Mouse (Mus musculus) lung, embryonic 15.5 days (tissue): ENCODE measurements around the gene Kxd1. TPM values are rescaled to one million over a fixed set of nuclear protein-coding genes. Genes with fewer than 3 reads are reported as not detected.

Experiments used
- ATAC-seq: fragments of 200-750 bp; cut with Nextera tagmentation; 2 replicates; pipeline ENCODE4 v1.8.0; 2017; ENCODE audit warnings: moderate number of reproducible peaks, borderline replicate concordance; ENCODE audit not compliant: low FRiP score, low TSS enrichment; ENCODE audit errors: extremely low read depth
- H3K27ac ChIP-seq: fragments of 300-500 bp; sonication (generic); 2 replicates; pipeline ENCODE4 v1.5.1; 2015; ENCODE audit warnings: moderate library complexity, mild to moderate bottlenecking, inconsistent platforms
- H3K27me3 ChIP-seq: fragments of 300-500 bp; sonication (generic); 2 replicates; pipeline ENCODE4 v1.6.1; 2015; ENCODE audit warnings: inconsistent platforms
- H3K36me3 ChIP-seq: fragments of 300-500 bp; sonication (generic); 2 replicates; pipeline ENCODE4 v1.6.1; 2015; ENCODE audit warnings: inconsistent platforms
- H3K4me1 ChIP-seq: fragments of 300-500 bp; sonication (generic); 2 replicates; pipeline ENCODE4 v1.6.1; 2015; ENCODE audit warnings: inconsistent platforms
- H3K4me2 ChIP-seq: fragments of 300-500 bp; sonication (generic); 2 replicates; pipeline ENCODE4 v1.6.1; 2015; ENCODE audit warnings: inconsistent platforms, mild to moderate bottlenecking, moderate library complexity
- H3K4me3 ChIP-seq: fragments of 300-500 bp; sonication (generic); 2 replicates; pipeline ENCODE4 v1.5.1; 2015; ENCODE audit warnings: mild to moderate bottlenecking, inconsistent platforms
- H3K9ac ChIP-seq: fragments of 300-500 bp; sonication (generic); 2 replicates; pipeline ENCODE4 v1.6.1; 2015; ENCODE audit warnings: inconsistent platforms
- H3K9me3 ChIP-seq: fragments of 300-500 bp; sonication (generic); 2 replicates; pipeline ENCODE4 v1.6.1; 2016; ENCODE audit warnings: inconsistent platforms
- WGBS: fragments of 180-500 bp; shearing (Covaris S2); methylation state at CpG from one replicate; pipeline ENCODE4 v1.1.7; 2015; 5-methylcytosine and 5-hydroxymethylcytosine counted together
- polyA plus RNA-seq: library from polyadenylated mRNA; unstranded; fragments of >200 nt; fragmentation: Nextera tagmentation; extraction: Ambion mirVana; gene quantifications from 2 replicates; pipeline ENCODE4 v1.2.1, GENCODE M21; 2015

The Kxd1 gene
- polyA plus RNA-seq, 1 experiment from 2014 or later: 54.4 TPM

DNA sequence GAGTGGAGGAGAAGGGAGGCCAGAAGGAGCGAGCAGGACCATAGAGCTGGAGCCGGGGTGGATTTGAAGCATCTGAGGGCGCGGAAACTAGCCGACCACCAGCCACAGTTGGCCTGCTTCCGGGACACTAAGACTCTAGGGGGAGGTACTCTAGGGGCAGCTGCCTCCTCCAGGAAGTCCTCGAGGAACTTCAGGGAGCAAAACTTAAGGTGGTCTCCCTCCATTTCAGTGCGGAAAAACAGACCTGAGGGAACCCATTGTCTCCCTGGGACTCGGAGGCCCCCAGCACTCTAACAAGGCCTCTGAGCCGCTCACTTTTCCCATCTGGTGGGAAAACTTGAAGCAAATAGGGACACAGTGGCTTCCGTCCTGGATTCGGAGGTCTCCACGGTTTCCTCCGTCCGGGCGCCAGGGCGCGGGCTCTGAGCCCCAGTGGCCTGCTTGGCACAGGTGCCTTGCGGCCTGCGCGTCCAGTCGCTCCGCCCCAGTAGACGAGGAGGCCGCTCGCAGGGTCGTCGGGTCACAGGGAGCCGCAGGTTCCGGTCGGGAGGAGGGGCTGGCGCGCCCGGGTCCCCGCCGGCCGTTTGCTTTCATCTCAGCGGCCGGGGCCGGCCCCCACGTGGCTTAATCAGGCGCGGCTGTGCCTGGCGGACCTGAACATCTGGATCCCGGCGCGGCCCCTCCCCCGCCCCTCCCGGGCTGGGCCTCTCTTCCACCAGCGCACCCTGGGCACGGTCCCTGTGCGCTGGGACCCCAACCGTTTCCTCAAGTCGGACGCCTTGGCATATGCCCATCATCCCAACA is 39.6 kb downstream of the Kxd1 start:
- H3K4me1 ChIP-seq: peaks cover 75% of the 10 kb centered on the region
- 4% methylated on average over 55 of the region's 55 CpGs for WGBS
- H3K4me3 ChIP-seq: peak overlapping the region; percentile 13
- H3K4me2 ChIP-seq: peak overlapping the region; percentile 82
- peak overlapping the region; percentile 8; the same call in 1 of the 2 replicates for H3K9ac ChIP-seq
- H3K36me3 ChIP-seq: no peaks in the 10 kb centered on the region
- H3K9me3 ChIP-seq: no peaks in the 10 kb centered on the region
- H3K27me3 ChIP-seq: peaks cover 95% of the 10 kb centered on the region
- peak overlapping the region; percentile 97 for H3K27ac ChIP-seq
- no peak for ATAC-seq

DNA sequence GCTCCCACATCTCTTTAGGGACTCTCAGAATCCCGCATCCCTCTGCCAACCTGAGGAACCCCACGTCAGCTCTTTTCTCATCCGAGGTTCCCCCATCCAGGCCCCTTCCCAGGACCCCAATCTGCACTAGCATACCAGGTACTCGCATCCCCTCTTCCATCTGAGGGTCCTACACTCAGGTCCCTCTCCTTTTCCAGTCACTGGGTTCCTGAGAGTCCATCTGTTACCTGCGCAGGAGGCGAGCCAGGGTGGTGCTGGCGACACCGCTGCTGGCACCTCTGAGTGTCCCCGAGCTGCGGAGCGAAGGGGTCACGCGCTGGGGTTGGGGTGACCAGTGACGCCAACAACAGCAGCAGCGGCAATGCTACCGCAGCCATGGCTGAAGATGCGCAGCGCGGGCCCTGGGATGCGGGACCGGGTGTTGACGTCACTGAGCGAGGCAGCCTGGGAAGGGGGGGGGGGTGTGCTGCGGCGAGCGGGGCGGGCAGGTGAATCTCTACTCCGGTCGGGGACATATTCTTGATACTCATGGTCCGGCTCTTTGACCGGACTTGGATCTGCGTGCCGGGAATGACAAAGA is 40.7 kb downstream of the Kxd1 start, which contains the start of gene Tmem59l:
Gene Tmem59l, minus strand, starts transcription at position 418 of the 580 bp plus-strand sequence.
- H3K36me3 ChIP-seq: no peaks in the 10 kb centered on the region
- peak within 1 kb of the TSS; percentile 13 for H3K4me3 ChIP-seq
- peaks cover 67% of the 10 kb centered on the region for H3K4me1 ChIP-seq
- no peak for ATAC-seq
- peaks cover 85% of the 10 kb centered on the region for H3K27me3 ChIP-seq
- H3K9ac ChIP-seq: peak within 1 kb of the TSS; percentile 8; the same call in 1 of the 2 replicates
- 6% methylated on average over 33 of the region's 33 CpGs for WGBS
- H3K9me3 ChIP-seq: no peaks in the 10 kb centered on the region
- H3K4me2 ChIP-seq: peak within 1 kb of the TSS; percentile 82
- peak within 1 kb of the TSS; percentile 97 for H3K27ac ChIP-seq

DNA sequence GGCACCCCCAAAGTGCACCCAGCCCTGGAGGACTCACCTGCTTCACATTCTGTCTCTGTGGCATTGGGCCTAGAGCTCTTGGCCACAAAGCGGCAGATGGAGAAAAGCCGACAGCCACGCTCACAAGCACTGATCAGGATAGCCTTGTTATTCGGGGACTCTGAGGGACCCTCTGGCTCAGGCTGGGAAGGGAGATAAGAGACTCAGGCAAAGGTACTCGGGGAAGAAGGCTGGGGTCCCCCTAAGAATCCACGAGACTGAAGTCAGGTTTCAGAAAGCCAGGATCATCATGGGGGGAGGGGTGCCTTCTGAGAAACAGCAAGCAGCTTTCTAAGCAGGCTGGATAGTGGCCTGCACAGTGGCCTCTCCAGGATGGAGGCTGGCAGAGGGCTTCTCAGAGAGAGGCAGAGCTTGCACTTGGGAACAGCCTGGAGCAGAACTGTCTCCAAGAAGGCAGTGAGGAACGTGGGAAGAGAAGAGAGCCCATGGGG is 41.5 kb downstream of the Kxd1 start:
- ATAC-seq: no peak
- WGBS: 49% methylated on average over 7 of the region's 7 CpGs

DNA sequence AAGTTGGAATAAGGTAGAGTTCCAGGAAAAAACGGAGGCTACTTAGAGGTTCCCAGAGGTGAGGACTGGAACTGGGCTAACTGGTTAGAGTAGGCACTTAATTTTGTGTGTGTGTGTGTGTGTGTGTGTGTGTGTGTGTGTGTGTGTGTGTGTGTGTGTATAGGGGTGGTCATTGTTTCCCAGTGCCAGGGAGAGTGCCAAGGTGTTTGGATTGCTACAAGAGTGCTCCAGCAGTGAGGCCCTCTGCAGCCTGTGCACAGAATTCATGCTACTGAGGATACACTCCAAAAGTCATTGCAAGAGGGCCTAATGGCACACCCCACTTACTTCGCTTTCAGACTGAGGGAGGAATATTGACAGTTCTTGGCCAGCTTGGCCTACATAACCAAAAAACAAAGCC is 44.8 kb downstream of the Kxd1 start:
- 54% methylated on average over 2 of the region's 2 CpGs for WGBS
- peaks cover 47% of the 10 kb centered on the region for H3K27me3 ChIP-seq
- H3K4me1 ChIP-seq: peaks cover 30% of the 10 kb centered on the region
- no peak overlapping the region for H3K4me2 ChIP-seq
- peak; percentile 63 for ATAC-seq
- H3K9ac ChIP-seq: no peak overlapping the region
- no peaks in the 10 kb centered on the region for H3K36me3 ChIP-seq
- H3K9me3 ChIP-seq: no peaks in the 10 kb centered on the region
- peak overlapping the region; percentile 85 for H3K27ac ChIP-seq
- H3K4me3 ChIP-seq: no peak overlapping the region

More for the DNA sequence above, 41.5 kb downstream of the Kxd1 start:
- Histone ChIP-seq H3K9me3 (no peaks in the 10 kb centered on the region), H3K4me3 (no peak overlapping the region), H3K9ac (no peak overlapping the region), H3K36me3 (no peaks in the 10 kb centered on the region), H3K27ac (no peak overlapping the region), H3K4me1 (peaks cover 60% of the 10 kb centered on the region), H3K4me2 (no peak overlapping the region), H3K27me3 (peaks cover 77% of the 10 kb centered on the region)

DNA sequence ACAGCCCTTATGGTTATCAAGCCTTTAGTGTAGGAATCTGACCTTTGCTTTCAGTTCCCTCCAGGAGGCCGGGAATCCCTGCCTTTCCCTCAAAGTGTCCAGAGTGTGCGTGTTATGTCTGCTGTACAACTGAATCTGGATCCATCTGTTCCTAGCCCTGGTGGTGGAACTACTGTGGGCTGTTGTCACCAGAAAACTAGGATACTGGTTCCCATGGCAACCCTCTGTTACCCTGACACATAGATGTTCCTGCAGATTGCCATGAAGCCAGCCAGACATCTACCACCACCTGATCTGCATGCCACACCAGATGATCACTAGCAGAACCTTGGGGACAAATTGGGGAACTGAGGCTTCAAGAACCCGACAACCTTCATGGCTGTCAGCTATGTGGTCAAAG is 45.8 kb downstream of the Kxd1 start:
- WGBS: 73% methylated on average over 3 of the region's 3 CpGs
- no peak for ATAC-seq
- Histone ChIP-seq H3K4me3 (no peak overlapping the region), H3K27ac (peak overlapping the region; percentile 85; the same call in 1 of the 2 replicates), H3K9me3 (no peaks in the 10 kb centered on the region), H3K4me2 (no peak overlapping the region), H3K27me3 (peaks cover 39% of the 10 kb centered on the region), H3K4me1 (peaks cover 33% of the 10 kb centered on the region), H3K9ac (no peak overlapping the region), H3K36me3 (no peaks in the 10 kb centered on the region)

DNA sequence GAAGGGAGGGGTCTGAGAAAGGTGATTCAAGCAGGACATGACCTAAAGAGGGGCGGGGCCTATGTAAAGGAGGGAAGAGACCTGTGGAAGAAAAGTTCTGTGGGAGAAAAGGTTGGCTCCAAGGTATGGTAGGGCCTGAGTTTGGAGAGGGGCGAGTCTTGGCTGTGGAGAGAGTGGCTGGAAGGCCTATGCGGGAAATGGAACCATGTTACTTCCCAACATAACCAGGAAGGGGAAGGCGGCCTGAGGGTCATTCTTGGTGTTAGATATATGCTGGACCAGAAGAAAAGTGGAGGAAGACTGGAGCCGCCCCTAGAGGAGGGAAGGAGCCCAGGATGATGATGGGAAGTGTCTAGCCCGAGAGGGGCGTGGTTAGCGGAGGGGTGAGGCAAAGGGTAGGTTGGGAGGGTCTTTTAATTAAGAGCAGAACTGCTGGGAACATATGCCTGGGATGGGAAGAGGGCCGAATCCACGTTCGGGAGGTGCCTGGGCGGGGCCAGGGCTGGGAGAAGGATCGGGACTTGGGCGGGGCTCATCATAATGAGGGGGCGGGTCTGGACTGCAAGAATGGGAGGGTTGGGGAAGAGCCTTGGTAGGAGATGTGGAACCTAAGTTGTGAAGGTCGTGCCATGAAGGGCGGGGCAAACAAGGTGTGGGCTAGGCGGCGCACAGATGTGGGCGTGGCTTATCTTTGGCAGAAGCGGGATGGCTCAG is 50.3 kb downstream of the Kxd1 start:
- peaks cover 21% of the 10 kb centered on the region for H3K4me1 ChIP-seq
- peak overlapping the region; percentile 62 for H3K4me2 ChIP-seq
- H3K4me3 ChIP-seq: peak overlapping the region; percentile 74
- peak overlapping the region; percentile 77 for H3K27ac ChIP-seq
- H3K36me3 ChIP-seq: no peaks in the 10 kb centered on the region
- no peak overlapping the region for H3K9ac ChIP-seq
- peaks cover 3% of the 10 kb centered on the region; the same call in 1 of the 2 replicates for H3K27me3 ChIP-seq
- H3K9me3 ChIP-seq: no peaks in the 10 kb centered on the region
- 2% methylated on average over 21 of the region's 21 CpGs for WGBS
- ATAC-seq: peak; percentile 29

DNA sequence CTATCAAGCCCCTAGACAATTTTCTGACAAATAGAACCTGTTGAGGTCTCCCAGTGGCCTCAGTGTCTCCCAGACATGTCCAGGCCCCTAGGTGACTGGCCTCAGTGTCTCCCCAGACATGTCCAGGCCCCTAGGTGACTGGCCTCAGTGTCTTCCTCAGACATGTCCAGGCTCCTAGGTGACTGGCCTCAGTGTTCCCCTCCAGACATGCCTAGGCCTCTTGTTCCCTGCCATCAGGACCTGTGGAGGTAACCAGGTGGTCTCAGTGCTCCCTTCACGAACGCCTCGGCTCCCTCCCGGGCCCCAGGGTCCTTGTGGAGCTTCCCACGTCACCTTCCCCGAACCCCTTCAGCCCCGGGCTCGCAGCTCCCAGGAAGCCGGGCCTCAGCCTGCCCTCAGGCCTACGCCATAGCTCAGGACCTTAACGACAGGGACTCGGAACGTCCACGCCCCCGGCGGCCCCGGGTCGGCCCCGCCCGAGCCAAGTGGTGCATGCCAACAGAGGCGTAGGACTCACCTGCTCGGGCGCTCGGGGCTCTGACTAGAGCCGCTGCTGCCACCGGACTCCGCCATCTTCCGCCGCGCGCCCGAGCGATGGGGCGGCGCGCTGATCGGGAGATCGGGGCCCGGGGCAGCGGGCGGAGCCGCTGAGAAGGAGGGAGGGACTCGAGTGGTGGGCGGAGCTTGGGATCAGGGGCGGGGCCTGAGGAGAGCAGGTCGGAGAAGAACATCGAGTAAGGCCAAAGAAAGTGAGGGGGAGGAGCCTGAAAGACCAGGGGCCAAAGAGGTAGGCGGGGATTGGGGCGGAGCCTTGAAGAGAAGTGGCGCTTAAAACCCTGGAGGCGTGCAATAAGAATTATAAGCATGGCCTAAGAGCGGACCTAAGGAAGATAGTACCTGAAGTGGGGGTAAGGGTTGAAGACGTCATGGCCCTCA is 51.2 kb downstream of the Kxd1 start, which contains the start of gene Klhl26:
Gene Klhl26, minus strand, starts transcription at position 636 of the 936 bp plus-strand sequence.
- Histone ChIP-seq H3K9ac (peak within 1 kb of the TSS; percentile 79), H3K27me3 (0 out of 2 replicates have a peak, but pooled peaks cover 3% of the 10 kb centered on the region), H3K4me2 (peak within 1 kb of the TSS; percentile 62), H3K4me1 (peaks cover 21% of the 10 kb centered on the region), H3K27ac (peak within 1 kb of the TSS; percentile 77), H3K36me3 (no peaks in the 10 kb centered on the region), H3K9me3 (no peaks in the 10 kb centered on the region), H3K4me3 (peak within 1 kb of the TSS; percentile 74)
- under 1% methylated on average over 53 of the region's 53 CpGs for WGBS
- ATAC-seq: peak; percentile 91

DNA sequence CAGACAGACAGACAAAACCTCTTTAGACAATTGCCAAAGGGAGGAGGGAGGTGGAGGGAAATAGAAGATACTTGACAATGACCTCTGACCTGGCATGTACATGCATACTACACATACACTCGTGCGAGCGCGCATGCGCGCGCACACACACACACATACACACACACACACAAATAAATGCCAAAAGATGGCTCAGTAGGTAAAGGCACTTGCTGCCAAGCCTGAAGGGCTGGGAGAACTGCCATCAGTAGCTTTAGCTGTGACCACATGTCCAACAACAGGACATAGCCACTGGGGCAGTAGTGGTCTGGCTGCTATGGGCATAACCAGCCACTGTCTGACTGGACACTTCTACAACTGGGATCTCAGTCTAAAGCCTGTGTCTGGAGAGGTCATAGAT is 55.9 kb downstream of the Kxd1 start:
- no peak overlapping the region for H3K4me3 ChIP-seq
- whole genome bisulfite sequencing: 92% methylated on average over 7 of the region's 7 CpGs
- H3K27ac ChIP-seq: no peak overlapping the region
- H3K9ac ChIP-seq: no peak overlapping the region
- H3K4me2 ChIP-seq: no peak overlapping the region
- no peaks in the 10 kb centered on the region for H3K36me3 ChIP-seq
- peaks cover 45% of the 10 kb centered on the region for H3K4me1 ChIP-seq
- H3K9me3 ChIP-seq: no peaks in the 10 kb centered on the region
- no peaks in the 10 kb centered on the region for H3K27me3 ChIP-seq
- ATAC-seq: no peak

DNA sequence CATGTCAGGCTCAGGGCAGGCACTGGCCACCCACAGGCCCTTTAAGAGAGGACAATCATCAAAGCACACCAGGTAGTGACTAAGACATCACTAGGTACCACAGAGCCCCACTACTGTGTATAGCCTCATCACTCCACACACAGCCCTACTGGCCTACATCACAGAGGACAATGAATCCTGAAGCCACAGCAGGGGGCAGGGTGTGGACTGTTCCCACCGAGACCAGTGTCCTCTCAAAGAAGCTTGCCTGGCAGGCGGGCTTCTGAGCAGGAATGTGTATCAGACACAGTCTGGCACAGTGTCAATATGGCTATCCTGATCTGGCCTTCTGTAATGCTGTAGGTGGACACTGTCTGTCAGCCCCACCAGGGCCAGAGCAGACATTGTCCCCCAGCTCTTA is 57.8 kb downstream of the Kxd1 start:
- H3K4me1 ChIP-seq: peaks cover 42% of the 10 kb centered on the region
- no peak for ATAC-seq
- H3K9me3 ChIP-seq: no peaks in the 10 kb centered on the region
- 53% methylated on average over 2 of the region's 2 CpGs for WGBS
- peaks cover 6% of the 10 kb centered on the region; the same call in 1 of the 2 replicates for H3K36me3 ChIP-seq
- H3K27ac ChIP-seq: no peak overlapping the region
- H3K9ac ChIP-seq: no peak overlapping the region
- H3K4me3 ChIP-seq: no peak overlapping the region
- H3K27me3 ChIP-seq: no peaks in the 10 kb centered on the region
- H3K4me2 ChIP-seq: no peak overlapping the region

DNA sequence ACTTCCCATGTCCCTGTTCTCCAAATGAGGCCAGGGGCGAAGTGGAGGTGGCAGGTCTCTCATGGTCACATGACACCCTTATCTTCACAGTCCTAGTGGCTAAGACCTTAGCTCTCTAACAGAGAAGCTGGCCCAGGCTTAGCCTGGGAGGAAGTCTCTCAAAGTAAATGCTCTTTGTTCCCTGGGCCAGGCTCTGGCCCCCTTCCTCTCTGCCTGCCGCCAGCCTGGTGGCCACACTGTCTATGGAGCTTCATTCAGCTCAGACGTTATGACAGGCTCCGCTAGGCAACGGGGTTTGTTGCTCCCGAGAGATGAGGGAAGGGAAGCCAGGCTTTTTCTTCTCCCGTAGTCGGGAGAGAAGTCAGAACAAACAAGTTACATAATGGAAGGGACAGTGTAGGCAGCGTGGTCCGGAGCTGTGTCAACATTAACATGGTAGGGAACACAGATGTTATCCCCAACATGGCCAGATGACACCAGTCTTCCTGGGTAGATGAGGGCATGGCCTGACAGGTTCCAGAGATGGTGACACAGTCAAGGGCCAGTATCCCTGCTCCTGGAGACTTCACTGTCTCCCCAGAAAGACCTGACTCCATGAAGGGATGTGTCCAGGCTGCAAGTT is 58.4 kb downstream of the Kxd1 start:
- Histone ChIP-seq H3K4me3 (no peak overlapping the region), H3K4me1 (peaks cover 42% of the 10 kb centered on the region), H3K36me3 (peaks cover 6% of the 10 kb centered on the region; the same call in 1 of the 2 replicates), H3K9me3 (no peaks in the 10 kb centered on the region), H3K27me3 (no peaks in the 10 kb centered on the region), H3K9ac (no peak overlapping the region), H3K4me2 (no peak overlapping the region), H3K27ac (peak overlapping the region; percentile 43; the same call in 1 of the 2 replicates)
- peak; percentile 51 for ATAC-seq
- WGBS: 46% methylated on average over 10 of the region's 10 CpGs
